Mouse (Mus musculus) activated CD4-positive, CD25-positive, alpha-beta regulatory T cell, adult 4 months (primary cell): Measurements from ENCODE around the gene Mrpl18. TPM values are rescaled to one million over a fixed set of nuclear protein-coding genes. Genes with fewer than 3 reads are reported as not detected.

Experiments
- polyA plus RNA-seq, 2 experiments: library from polyadenylated mRNA; unstranded; fragments of 100-300 nt; shearing (Covaris generic); gene quantifications; one replicate each; pipeline ENCODE4 v1.2.1; 2017

The Mrpl18 gene
- polyA plus RNA-seq, 2 experiments from 2014 or later, result 209 to 240 TPM

Other genes starting within 250 kb of the Mrpl18 start
- gene Slc22a1, start 240.5 kb downstream of the Mrpl18 start, polyA plus RNA-seq, result under 1 TPM in 1 of 2 experiments, not detected in 1; 0.81 TPM
- gene Igf2r, start 146.7 kb downstream of the Mrpl18 start, polyA plus RNA-seq, result 10 to 100 TPM; 23.9 to 33.2 TPM
- under 1 TPM in 1 of 2 experiments, not detected in 1; 0.26 TPM for gene Mas1, start 48.2 kb downstream of the Mrpl18 start, polyA plus RNA-seq
- gene Mrgprh, start 40.3 kb downstream of the Mrpl18 start, polyA plus RNA-seq, result not detected
- gene Pnldc1, start 6.1 kb downstream of the Mrpl18 start, polyA plus RNA-seq, result 1 to 10 TPM in 1 of 2 experiments, under 1 TPM in 1; 0.62 to 1.2 TPM
- 100 to 1,000 TPM; 259 to 267 TPM for gene Tcp1, start 644 bp downstream of the Mrpl18 start, polyA plus RNA-seq
- gene Acat3, start 24.3 kb upstream of the Mrpl18 start, polyA plus RNA-seq, result under 1 TPM in 1 of 2 experiments, not detected in 1; 0.93 TPM
- gene Acat2, start 44.4 kb upstream of the Mrpl18 start, polyA plus RNA-seq, result 10 to 100 TPM; 38.5 to 40.3 TPM
- 100 to 1,000 TPM; 110 to 181 TPM for gene Wtap, start 77.8 kb upstream of the Mrpl18 start, polyA plus RNA-seq
- gene Sod2, start 90.5 kb upstream of the Mrpl18 start, polyA plus RNA-seq, result 10 to 100 TPM; 62.4 to 64.0 TPM
- not detected for gene Gpr31b, start 136.0 kb upstream of the Mrpl18 start, polyA plus RNA-seq
- gene Tcp10b, start 144.8 kb upstream of the Mrpl18 start, polyA plus RNA-seq, result not detected
- gene Unc93a, start 215.5 kb upstream of the Mrpl18 start, polyA plus RNA-seq, result not detected